Mouse (Mus musculus) cerebellum, adult 9-11 months (tissue): ENCODE results near the gene Myo10.

Source experiments
- DNase-seq: peaks from one replicate; pipeline ENCODE4 v3.0.0; 2022

The Myo10 gene

DNA sequence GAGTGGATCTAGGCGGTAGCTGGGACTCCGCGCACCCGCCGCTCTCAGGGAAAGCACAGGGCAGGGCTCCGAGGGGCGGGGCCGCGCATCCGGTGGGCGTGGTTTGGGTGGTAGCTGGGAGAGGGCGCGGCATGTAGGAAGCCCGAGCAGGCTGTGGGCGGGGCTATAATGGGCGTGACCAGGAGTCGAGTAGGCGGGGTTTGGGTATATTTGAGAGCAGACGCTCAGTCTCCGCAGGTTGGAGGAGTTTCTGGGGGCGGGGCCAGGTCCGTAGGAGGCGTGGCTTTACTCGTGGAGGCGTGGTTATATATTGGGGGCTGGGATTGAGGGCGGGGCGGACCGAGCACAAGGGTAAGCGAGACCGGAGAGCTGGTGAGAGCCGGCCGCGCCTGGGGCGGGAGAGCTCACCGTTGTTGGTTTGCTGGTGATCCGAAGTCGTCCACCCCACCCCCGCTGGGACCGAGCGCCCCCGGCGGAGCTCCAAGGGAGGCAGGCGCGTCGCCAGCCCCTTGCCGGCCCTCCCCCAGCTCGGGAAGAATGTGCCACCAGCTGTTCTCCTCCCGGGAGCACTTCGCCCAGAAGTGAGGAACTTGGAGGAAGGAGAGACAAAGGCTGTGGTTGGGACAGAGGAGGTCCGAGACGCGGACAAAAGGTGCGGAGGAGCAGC lies at the start of gene Myo10:
Myo10 (plus strand) TSS at position 326 of the 667 bp plus-strand sequence.
- DNase-seq: peak; percentile 92

DNA sequence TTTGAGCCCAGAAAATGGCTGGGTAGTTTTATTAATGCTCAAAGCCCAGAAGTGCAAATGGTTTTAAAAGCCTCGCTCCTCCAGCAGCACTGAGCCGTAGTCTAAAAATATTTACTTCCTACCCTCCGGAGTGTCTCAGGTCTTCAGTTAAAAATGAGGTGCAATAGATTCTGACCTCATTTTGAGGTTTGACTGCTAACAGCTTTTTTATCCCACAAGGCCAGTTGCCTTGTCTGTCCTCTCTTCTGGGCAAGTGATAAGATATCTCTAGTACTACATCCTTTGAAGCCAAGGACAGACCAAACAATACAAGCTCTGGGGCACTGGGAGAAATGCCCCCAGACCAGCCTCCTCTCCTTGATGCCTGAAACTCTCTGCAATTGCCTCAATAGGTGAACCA lies 49.2 kb upstream of the Myo10 start:
- no peak for DNase-seq

DNA sequence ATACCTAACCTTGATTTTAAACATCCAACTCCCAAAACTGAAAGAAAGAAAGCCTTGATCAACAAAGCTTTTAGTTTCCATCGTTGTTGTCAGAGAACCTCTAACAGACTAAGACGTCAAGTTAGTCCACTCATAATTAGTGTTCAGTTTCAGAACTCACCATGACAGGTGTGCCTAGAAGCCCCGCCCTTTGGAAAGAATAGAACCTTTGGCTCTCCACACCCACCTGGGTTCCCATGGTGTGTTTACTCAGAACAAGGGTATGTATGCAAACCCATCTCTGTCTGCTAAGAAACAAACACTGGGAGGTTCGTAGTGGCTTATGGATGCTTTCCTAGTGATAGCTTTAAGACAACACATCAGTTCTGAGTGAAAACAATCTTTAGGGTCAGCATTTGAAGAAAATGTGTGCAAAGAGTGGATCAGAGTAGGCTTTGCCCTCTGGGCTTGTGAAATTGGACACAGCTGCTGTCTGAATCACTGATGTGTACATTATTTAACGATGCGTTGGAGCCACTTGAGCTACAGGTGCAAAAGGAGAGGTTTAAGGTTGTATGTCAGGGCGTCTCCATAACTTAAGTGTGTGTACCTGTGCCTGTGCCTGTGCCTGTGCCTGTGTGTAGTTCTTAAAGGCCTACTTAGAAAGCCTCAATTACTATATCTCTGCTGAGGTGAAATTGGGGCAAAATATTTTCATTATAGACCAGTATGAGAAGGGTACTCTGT lies 48.3 kb upstream of the Myo10 start:
- DNase-seq: no peak

GRCm38 (mm10) chr15:25577327-25578051 lies 44.8 kb upstream of the Myo10 start:
- DNase-seq: no peak

DNA sequence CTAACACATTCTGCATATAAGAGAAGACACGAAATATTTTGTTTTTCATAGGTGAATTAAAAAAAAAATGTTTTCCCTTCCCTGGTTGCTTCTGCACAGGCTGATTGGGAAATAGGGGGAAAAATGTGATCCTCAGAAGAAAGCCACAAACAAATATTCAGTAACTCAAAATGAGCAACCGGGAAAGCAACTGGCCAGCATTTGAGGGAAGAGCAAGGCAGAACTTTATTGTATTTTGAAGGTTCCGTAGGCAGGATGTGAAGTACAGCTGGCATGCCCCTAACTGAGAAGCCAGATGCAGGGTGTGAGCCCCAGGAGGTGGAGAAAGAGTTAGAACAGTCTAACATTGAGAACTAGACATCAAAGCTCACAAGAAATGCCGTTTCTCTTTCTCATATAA lies 44.0 kb upstream of the Myo10 start:
- no peak for DNase-seq

DNA sequence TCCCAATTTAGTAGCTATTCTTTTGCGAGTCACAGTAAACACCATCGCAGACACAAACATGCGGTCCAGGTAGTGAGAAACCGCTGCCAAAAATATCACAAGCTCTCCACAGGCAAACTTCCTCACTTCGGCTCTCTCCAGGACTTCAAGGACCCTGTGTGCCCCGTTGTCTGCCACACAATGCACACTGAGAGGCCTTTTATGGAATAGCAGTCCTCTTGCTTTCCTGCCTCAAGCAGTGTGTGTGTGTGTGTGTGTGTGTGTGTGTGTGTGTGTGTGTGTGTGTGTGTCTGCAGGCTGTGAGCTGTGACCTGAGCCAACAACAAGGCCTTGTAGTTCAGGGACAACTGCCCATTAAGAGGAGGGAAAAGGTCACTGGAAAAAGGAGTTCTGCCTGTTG lies 41.6 kb upstream of the Myo10 start:
- no peak for DNase-seq

GRCm38 (mm10) chr15:25582055-25582454 lies 40.3 kb upstream of the Myo10 start:
- DNase-seq: no peak

DNA sequence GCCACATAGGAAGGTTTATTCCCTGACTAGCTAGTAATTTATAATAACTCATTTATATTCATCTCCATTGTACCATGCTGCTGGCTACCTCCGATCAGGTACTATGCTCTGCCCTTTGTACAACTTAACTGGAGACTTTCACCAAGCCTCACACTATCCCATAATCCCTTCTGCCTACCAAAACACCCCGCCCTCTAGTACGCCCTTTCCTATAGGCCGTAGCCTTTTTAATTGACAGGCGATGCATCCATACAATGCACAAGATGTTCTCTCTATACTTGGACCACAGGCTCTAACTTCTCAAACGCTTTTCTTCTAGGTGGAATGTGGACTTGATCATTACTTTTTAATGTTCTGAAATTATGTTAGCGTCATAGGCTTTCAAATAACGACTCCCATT lies 39.0 kb upstream of the Myo10 start:
- DNase-seq: no peak

GRCm38 (mm10) chr15:25586828-25587227 lies 35.5 kb upstream of the Myo10 start:
- DNase-seq: no peak

GRCm38 (mm10) chr15:25587943-25588342 lies 34.4 kb upstream of the Myo10 start:
- DNase-seq: no peak

GRCm38 (mm10) chr15:25589318-25589902 lies 32.9 kb upstream of the Myo10 start:
- no peak for DNase-seq

DNA sequence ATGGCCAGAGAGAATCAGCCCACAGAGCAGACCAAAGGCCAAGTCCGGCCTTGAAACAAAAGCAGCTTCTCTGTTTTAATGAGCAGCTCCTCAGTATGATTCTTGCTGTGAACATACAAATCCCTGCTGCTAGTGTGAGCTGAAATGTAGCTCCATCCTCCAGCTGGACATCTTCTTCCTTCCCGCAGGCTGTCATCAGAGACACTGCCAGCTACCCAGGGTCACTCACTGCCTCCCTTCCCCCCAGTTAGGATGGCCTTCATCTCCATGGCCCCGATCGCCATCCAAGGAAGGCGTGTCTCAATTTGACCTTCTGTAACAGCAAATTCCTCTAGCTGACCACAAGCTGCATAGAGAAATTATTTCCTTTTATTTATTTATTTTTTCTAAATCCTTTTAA lies 32.4 kb upstream of the Myo10 start:
- DNase-seq: peak; percentile 73

GRCm38 (mm10) chr15:25590891-25591290 lies 31.4 kb upstream of the Myo10 start:
- DNase-seq: no peak

GRCm38 (mm10) chr15:25591964-25592363 lies 30.4 kb upstream of the Myo10 start:
- DNase-seq: no peak

GRCm38 (mm10) chr15:25593469-25594150 lies 28.7 kb upstream of the Myo10 start:
- DNase-seq: no peak

GRCm38 (mm10) chr15:25598313-25598712 lies 24.0 kb upstream of the Myo10 start:
- no peak for DNase-seq

DNA sequence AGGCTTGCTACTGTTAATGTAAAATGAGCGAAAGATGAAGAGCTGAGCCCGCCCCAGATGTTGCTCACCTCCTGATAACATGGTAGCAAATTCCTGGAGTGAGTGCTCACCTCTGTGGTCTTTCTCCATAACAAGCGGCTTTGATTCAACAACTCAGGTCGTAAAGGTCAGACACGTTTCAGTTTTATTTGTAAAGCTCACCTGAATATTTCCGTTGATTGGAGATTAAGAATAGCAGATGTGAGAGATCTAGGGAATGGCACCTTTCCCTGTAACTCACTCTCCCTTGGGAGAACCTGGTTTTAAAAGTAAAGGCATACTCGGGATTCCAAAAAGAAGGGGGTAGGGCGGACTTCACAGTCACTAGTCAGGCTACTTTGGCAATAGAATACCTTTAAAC lies 20.0 kb upstream of the Myo10 start:
- no peak for DNase-seq

DNA sequence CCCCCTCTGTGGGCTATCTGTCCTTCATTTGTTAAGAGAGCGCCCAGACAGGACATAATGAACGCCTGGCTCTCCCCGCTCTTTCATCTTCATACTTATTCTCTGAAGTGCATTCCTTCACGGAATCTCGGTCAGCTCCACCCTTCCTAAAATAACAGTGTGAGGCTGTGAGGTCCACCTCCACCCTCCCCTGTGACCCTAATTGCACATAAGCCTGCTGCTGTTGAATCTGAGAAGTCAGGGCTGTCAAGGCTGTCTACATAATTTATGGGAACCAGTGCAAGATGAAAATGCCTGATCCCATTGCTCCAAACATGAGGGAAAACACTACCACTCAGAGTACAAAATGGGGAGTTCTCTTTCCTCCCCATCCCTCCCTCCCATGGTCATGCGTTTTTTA lies 19.0 kb upstream of the Myo10 start:
- DNase-seq: no peak

DNA sequence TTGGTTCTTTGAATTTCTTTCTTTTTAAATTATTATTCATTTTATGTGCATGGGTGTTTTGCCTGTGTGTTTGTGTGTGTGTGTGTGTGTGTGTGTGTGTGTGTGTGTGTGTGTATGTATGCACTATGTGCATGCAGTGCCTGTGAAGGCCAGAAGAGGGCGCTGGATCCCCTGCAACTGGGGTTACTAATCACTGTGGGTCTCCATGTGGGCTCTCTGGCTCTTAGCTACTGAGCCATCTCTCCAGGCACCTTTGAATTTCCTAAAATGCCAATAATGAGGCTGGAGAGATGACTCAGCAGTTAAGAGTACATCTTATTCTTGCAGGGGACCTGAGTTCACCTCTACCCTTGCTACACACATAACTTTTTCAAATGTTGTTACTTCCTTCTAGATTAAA lies 18.1 kb upstream of the Myo10 start:
- no peak for DNase-seq

DNA sequence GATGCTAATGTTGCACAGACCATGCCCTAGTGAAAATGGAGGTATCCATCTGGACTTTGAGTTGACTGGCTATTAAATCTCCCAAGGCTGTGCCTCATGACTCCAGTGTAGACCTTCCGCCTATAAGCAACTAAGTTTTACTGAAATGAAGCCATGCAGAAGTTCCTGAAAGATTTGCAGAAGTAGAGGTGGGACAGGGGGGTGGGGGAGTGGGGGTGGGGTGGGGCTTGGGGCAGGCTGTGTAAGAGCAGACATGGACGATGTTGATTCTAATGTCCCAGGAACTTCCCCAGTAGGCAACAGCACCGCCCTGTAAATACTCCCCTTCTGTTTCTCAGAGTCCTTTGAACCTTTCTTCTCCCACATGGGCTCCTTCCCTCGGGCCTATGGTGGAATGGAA lies 16.9 kb upstream of the Myo10 start:
- DNase-seq: no peak

GRCm38 (mm10) chr15:25608742-25609141 lies 13.6 kb upstream of the Myo10 start:
- DNase-seq: no peak

GRCm38 (mm10) chr15:25609253-25609652 lies 13.1 kb upstream of the Myo10 start:
- DNase-seq: no peak

- DNase-seq: no peak
These were observed 11.1 kb upstream of the Myo10 start for GRCm38 (mm10) chr15:25611178-25611577.
